Mouse (Mus musculus) embryonic facial prominence, embryonic 13.5 days (tissue): ENCODE measurements around the gene Phkb. TPM values are rescaled to one million over a fixed set of nuclear protein-coding genes. Genes with fewer than 3 reads are reported as not detected.
"Not testable (repeated sequence)": the region's sequence is repeated elsewhere in the genome, so short reads cannot be mapped to it uniquely, and the experiment has no call there.

Experiments used
- ATAC-seq: fragments of 200-750 bp; cut with Nextera tagmentation; 2 replicates; pipeline ENCODE4 v1.8.0; 2017; ENCODE audit warnings: low read depth; ENCODE audit not compliant: insufficient number of reproducible peaks, insufficient read depth, low FRiP score, low TSS enrichment
- H3K27ac ChIP-seq: fragments of 300-500 bp; sonication (generic); 2 replicates; pipeline ENCODE4 v1.5.1; 2015; ENCODE audit warnings: moderate library complexity, mild to moderate bottlenecking, inconsistent platforms
- H3K27me3 ChIP-seq: fragments of 300-500 bp; sonication (generic); 2 replicates; pipeline ENCODE4 v1.6.1; 2015; ENCODE audit warnings: mild to moderate bottlenecking, inconsistent platforms
- H3K36me3 ChIP-seq: fragments of 300-500 bp; sonication (generic); 2 replicates; pipeline ENCODE4 v1.6.1; 2015; ENCODE audit warnings: mild to moderate bottlenecking, inconsistent platforms
- H3K4me1 ChIP-seq: fragments of 300-500 bp; sonication (generic); 2 replicates; pipeline ENCODE4 v1.6.1; 2015; ENCODE audit warnings: inconsistent platforms
- H3K4me2 ChIP-seq: fragments of 300-500 bp; sonication (generic); 2 replicates; pipeline ENCODE4 v1.6.1; 2015; ENCODE audit warnings: moderate library complexity, mild to moderate bottlenecking, inconsistent platforms
- H3K4me3 ChIP-seq: fragments of 300-500 bp; sonication (generic); 2 replicates; pipeline ENCODE4 v1.5.1; 2015; ENCODE audit warnings: mild to moderate bottlenecking, inconsistent platforms
- H3K9ac ChIP-seq: fragments of 300-500 bp; sonication (generic); 2 replicates; pipeline ENCODE4 v1.6.1; 2015; ENCODE audit warnings: mild to moderate bottlenecking, inconsistent platforms
- H3K9me3 ChIP-seq: fragments of 300-500 bp; sonication (generic); 2 replicates; pipeline ENCODE4 v1.6.1; 2016; ENCODE audit warnings: inconsistent platforms
- WGBS: fragments of 180-500 bp; shearing (Covaris S2); methylation state at CpG from one replicate; pipeline ENCODE4 v1.1.7; 2015; ENCODE audit warnings: mixed read lengths; 5-methylcytosine and 5-hydroxymethylcytosine counted together
- polyA plus RNA-seq: library from polyadenylated mRNA; unstranded; fragments of >200 nt; fragmentation: Nextera tagmentation; extraction: Ambion mirVana; gene quantifications from 2 replicates; pipeline ENCODE4 v1.2.1, GENCODE M21; 2015

Gene Phkb
- polyA plus RNA-seq, result 46.8 and 55.2 TPM in 2 replicates

- Histone ChIP-seq H3K9ac (peak within 1 kb of the TSS; percentile 94), H3K4me3 (peak within 1 kb of the TSS; percentile 90), H3K27ac (peak within 1 kb of the TSS; percentile 95), H3K4me1 (peaks cover 12% of the 10 kb centered on the region), H3K4me2 (peak within 1 kb of the TSS; percentile 81), H3K27me3 (no peaks in the 10 kb centered on the region), H3K36me3 (peaks cover 15% of the 10 kb centered on the region), H3K9me3 (no peaks in the 10 kb centered on the region)
- under 1% methylated on average over 51 of the region's 54 CpGs for WGBS
- ATAC-seq, result peak; percentile 97
These were observed at the start of gene Phkb, which contains the start of gene Itfg1 for GRCm38 (mm10) chr8:85840657-85841488. Gene Phkb, plus strand, starts transcription at chr8:85840959. Gene Itfg1, minus strand, starts transcription at chr8:85840921.

GRCm38 (mm10) chr8:85796392-85796791, 44.4 kb upstream of the Phkb start:
- WGBS, result 98% methylated on average over 1 of the region's 1 CpGs
- not testable (repeated sequence) for H3K27ac ChIP-seq, H3K4me1 ChIP-seq, H3K9me3 ChIP-seq, H3K4me3 ChIP-seq, H3K4me2 ChIP-seq, H3K27me3 ChIP-seq, H3K9ac ChIP-seq, ATAC-seq
- peaks cover 22% of the 10 kb centered on the region for H3K36me3 ChIP-seq

GRCm38 (mm10) chr8:85800164-85800563, 40.6 kb upstream of the Phkb start:
- no peaks in the 10 kb centered on the region for H3K27me3 ChIP-seq
- H3K27ac ChIP-seq, result no peak overlapping the region
- peaks cover 14% of the 10 kb centered on the region for H3K36me3 ChIP-seq
- 94% methylated on average over 1 of the region's 1 CpGs for WGBS
- H3K4me1 ChIP-seq, result no peaks in the 10 kb centered on the region
- H3K9me3 ChIP-seq, result no peaks in the 10 kb centered on the region
- H3K4me3 ChIP-seq, result no peak overlapping the region
- no peak overlapping the region for H3K9ac ChIP-seq
- no peak overlapping the region for H3K4me2 ChIP-seq
- no peak for ATAC-seq

GRCm38 (mm10) chr8:85801408-85801807, 39.4 kb upstream of the Phkb start:
- no peaks in the 10 kb centered on the region for H3K27me3 ChIP-seq
- 89% methylated on average over 1 of the region's 1 CpGs for WGBS
- H3K27ac ChIP-seq, result no peak overlapping the region
- no peaks in the 10 kb centered on the region for H3K9me3 ChIP-seq
- peaks cover 10% of the 10 kb centered on the region for H3K36me3 ChIP-seq
- no peak overlapping the region for H3K4me3 ChIP-seq
- H3K9ac ChIP-seq, result no peak overlapping the region
- no peak for ATAC-seq
- H3K4me2 ChIP-seq, result no peak overlapping the region
- no peaks in the 10 kb centered on the region for H3K4me1 ChIP-seq

- H3K4me3 ChIP-seq, result no peak overlapping the region
- H3K4me2 ChIP-seq, result no peak overlapping the region
- no peak for ATAC-seq
- no peaks in the 10 kb centered on the region for H3K4me1 ChIP-seq
- peaks cover 23% of the 10 kb centered on the region for H3K36me3 ChIP-seq
- no peaks in the 10 kb centered on the region for H3K27me3 ChIP-seq
- no peaks in the 10 kb centered on the region for H3K9me3 ChIP-seq
- H3K27ac ChIP-seq, result no peak overlapping the region
- H3K9ac ChIP-seq, result no peak overlapping the region
These were observed 27.1 kb upstream of the Phkb start for GRCm38 (mm10) chr8:85813621-85814020.

- peaks cover 12% of the 10 kb centered on the region for H3K4me1 ChIP-seq
- peaks cover 21% of the 10 kb centered on the region for H3K36me3 ChIP-seq
- 2% methylated on average over 21 of the region's 21 CpGs for WGBS
- peak overlapping the region; percentile 95 for H3K27ac ChIP-seq
- peak overlapping the region; percentile 81 for H3K4me2 ChIP-seq
- H3K4me3 ChIP-seq, result peak overlapping the region; percentile 90
- no peak; the same call in 1 of the 2 replicates for ATAC-seq
- peak overlapping the region; percentile 94 for H3K9ac ChIP-seq
- no peaks in the 10 kb centered on the region for H3K27me3 ChIP-seq
- no peaks in the 10 kb centered on the region for H3K9me3 ChIP-seq
These were observed 673 bp upstream of the Phkb start for GRCm38 (mm10) chr8:85839916-85840656.

- Histone ChIP-seq H3K9ac (peak overlapping the region; percentile 94), H3K9me3 (no peaks in the 10 kb centered on the region), H3K4me1 (peaks cover 12% of the 10 kb centered on the region), H3K4me3 (peak overlapping the region; percentile 90), H3K27me3 (no peaks in the 10 kb centered on the region), H3K27ac (peak overlapping the region; percentile 95), H3K4me2 (peak overlapping the region; percentile 81), H3K36me3 (peaks cover 15% of the 10 kb centered on the region)
- whole genome bisulfite sequencing, result 6% methylated on average over 4 of the region's 4 CpGs
- no peak for ATAC-seq
These were observed 683 bp downstream of the Phkb start for GRCm38 (mm10) chr8:85841489-85841795.

- Histone ChIP-seq H3K9ac (no peak overlapping the region), H3K27ac (no peak overlapping the region), H3K4me3 (no peak overlapping the region), H3K36me3 (0 out of 2 replicates have a peak, but pooled peaks cover 9% of the 10 kb centered on the region), H3K4me2 (no peak overlapping the region), H3K27me3 (no peaks in the 10 kb centered on the region), H3K4me1 (peaks cover 3% of the 10 kb centered on the region; the same call in 1 of the 2 replicates), H3K9me3 (no peaks in the 10 kb centered on the region)
- ATAC-seq, result no peak
These were observed 5.1 kb downstream of the Phkb start for GRCm38 (mm10) chr8:85845887-85846286.

GRCm38 (mm10) chr8:85854220-85855123, 13.7 kb downstream of the Phkb start:
- H3K9ac ChIP-seq, result no peak overlapping the region
- no peak for ATAC-seq
- H3K4me1 ChIP-seq, result no peaks in the 10 kb centered on the region
- H3K27me3 ChIP-seq, result no peaks in the 10 kb centered on the region
- H3K4me2 ChIP-seq, result no peak overlapping the region
- 90% methylated on average over 19 of the region's 19 CpGs for WGBS
- H3K36me3 ChIP-seq, result peaks cover 9% of the 10 kb centered on the region; the same call in 1 of the 2 replicates
- H3K4me3 ChIP-seq, result no peak overlapping the region
- no peak overlapping the region for H3K27ac ChIP-seq
- no peaks in the 10 kb centered on the region for H3K9me3 ChIP-seq

- not testable (repeated sequence) for ATAC-seq
These were observed 16.6 kb downstream of the Phkb start for GRCm38 (mm10) chr8:85857227-85857896.

GRCm38 (mm10) chr8:85860612-85861011, 19.9 kb downstream of the Phkb start:
- WGBS, result 54% methylated on average over 5 of the region's 5 CpGs
- no peak for ATAC-seq
- no peaks in the 10 kb centered on the region for H3K4me1 ChIP-seq
- no peak overlapping the region for H3K27ac ChIP-seq
- no peak overlapping the region for H3K4me3 ChIP-seq
- no peaks in the 10 kb centered on the region for H3K27me3 ChIP-seq
- H3K9ac ChIP-seq, result no peak overlapping the region
- no peak overlapping the region for H3K4me2 ChIP-seq
- H3K36me3 ChIP-seq, result no peaks in the 10 kb centered on the region
- H3K9me3 ChIP-seq, result no peaks in the 10 kb centered on the region

More at GRCm38 (mm10) chr8:85857227-85857896, 16.6 kb downstream of the Phkb start:
- H3K36me3 ChIP-seq, H3K4me1 ChIP-seq, H3K9ac ChIP-seq, H3K9me3 ChIP-seq, H3K4me3 ChIP-seq, H3K27ac ChIP-seq, H3K27me3 ChIP-seq, H3K4me2 ChIP-seq: not testable (repeated sequence)
- 36% methylated on average over 11 of the region's 11 CpGs for WGBS
